Mouse (Mus musculus) hindbrain, embryonic 16.5 days (tissue): ENCODE results near the gene Spns3. TPM values are rescaled to one million over a fixed set of nuclear protein-coding genes. Genes with fewer than 3 reads are reported as not detected.

Experiments
- ATAC-seq: fragments of 200-750 bp; cut with Nextera tagmentation; 2 replicates; pipeline ENCODE4 v1.8.0; 2017; ENCODE audit warnings: moderate TSS enrichment, moderate library complexity
- H3K27ac ChIP-seq: fragments of 300-500 bp; sonication (generic); 2 replicates; pipeline ENCODE4 v1.5.1; 2014; ENCODE audit warnings: low read depth, mild to moderate bottlenecking, control low read depth, low read length, moderate library complexity
- H3K27me3 ChIP-seq: fragments of 300-500 bp; sonication (generic); replicated peaks from 2 replicates; pipeline ENCODE4 v1.6.1; 2014; ENCODE audit warnings: low read length; ENCODE audit not compliant: control insufficient read depth, insufficient read depth
- H3K36me3 ChIP-seq: fragments of 300-500 bp; sonication (generic); 2 replicates; pipeline ENCODE4 v1.6.1; 2014; ENCODE audit warnings: mild to moderate bottlenecking, low read length, moderate library complexity, mixed read lengths; ENCODE audit not compliant: control insufficient read depth, insufficient read depth
- H3K4me1 ChIP-seq: fragments of 300-500 bp; sonication (generic); 2 replicates; pipeline ENCODE4 v1.6.1; 2014; ENCODE audit warnings: low read depth, low read length; ENCODE audit not compliant: control insufficient read depth, insufficient read depth
- H3K4me2 ChIP-seq: fragments of 300-500 bp; sonication (generic); 2 replicates; pipeline ENCODE4 v1.6.1; 2014; ENCODE audit warnings: mild to moderate bottlenecking, low read length, control low read depth, moderate library complexity
- H3K4me3 ChIP-seq: fragments of 300-500 bp; sonication (generic); 2 replicates; pipeline ENCODE4 v1.5.1; 2014; ENCODE audit warnings: mild to moderate bottlenecking, low read length, control low read depth, moderate library complexity
- H3K9ac ChIP-seq: fragments of 300-500 bp; sonication (generic); 2 replicates; pipeline ENCODE4 v1.6.1; 2014; ENCODE audit warnings: low read depth, mild to moderate bottlenecking, control low read depth, low read length, moderate library complexity
- H3K9me3 ChIP-seq: fragments of 300-500 bp; sonication (generic); 2 replicates; pipeline ENCODE4 v1.6.1; 2014; ENCODE audit warnings: mild to moderate bottlenecking, low read length, moderate library complexity; ENCODE audit not compliant: control insufficient read depth
- WGBS: fragments of 180-500 bp; shearing (Covaris S2); extraction: QIAGEN DNeasy Blood & Tissue Kit; methylation state at CpG from one replicate; pipeline ENCODE4 v1.1.7; 2014; 5-methylcytosine and 5-hydroxymethylcytosine counted together
- polyA plus RNA-seq: library from polyadenylated mRNA; unstranded; fragments of >200 nt; fragmentation: Nextera tagmentation; extraction: Ambion mirVana; gene quantifications from 2 replicates; pipeline ENCODE4 v1.2.1, GENCODE M21; 2015

Spns3 gene
- polyA plus RNA-seq, 1 experiment from 2014 or later, result not detected

GRCm38 (mm10) chr11:72475408-72475807 is 74.9 kb downstream of the Spns3 start:
- Histone ChIP-seq H3K4me3 (no peak overlapping the region), H3K36me3 (0 out of 2 replicates have a peak, but pooled peaks cover 6% of the 10 kb centered on the region), H3K27ac (no peak overlapping the region), H3K9me3 (no peaks in the 10 kb centered on the region), H3K4me2 (no peak overlapping the region), H3K4me1 (peaks cover 7% of the 10 kb centered on the region), H3K9ac (no peak overlapping the region), H3K27me3 (no peaks in the 10 kb centered on the region)
- WGBS, result 65% methylated on average over 7 of the region's 7 CpGs
- ATAC-seq, result no peak

DNA sequence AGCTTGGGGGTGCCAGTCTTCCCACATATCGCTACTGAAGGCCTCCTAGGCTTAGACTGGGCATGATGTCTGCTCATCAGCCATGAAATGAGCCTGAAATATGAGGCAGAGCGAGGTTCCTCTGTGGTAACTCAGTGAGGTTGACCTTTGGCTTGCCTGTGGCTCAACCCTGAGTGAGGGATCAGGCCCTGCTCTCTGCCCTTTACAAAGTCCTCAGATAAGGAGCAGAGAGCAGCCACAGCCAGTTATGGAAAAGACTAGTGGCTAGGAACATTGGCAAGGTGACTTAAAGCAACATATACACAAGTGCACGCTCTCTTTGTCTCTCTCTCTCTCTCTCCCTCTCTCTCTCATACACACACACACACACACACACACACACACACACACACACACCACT is 75.4 kb downstream of the Spns3 start:
- H3K9ac ChIP-seq, result no peak overlapping the region
- H3K4me1 ChIP-seq, result peaks cover 7% of the 10 kb centered on the region
- no peak for ATAC-seq
- H3K27ac ChIP-seq, result no peak overlapping the region
- WGBS, result 81% methylated on average over 3 of the region's 3 CpGs
- H3K36me3 ChIP-seq, result peaks cover 6% of the 10 kb centered on the region; the same call in 1 of the 2 replicates
- H3K4me3 ChIP-seq, result no peak overlapping the region
- H3K9me3 ChIP-seq, result no peaks in the 10 kb centered on the region
- H3K27me3 ChIP-seq, result no peaks in the 10 kb centered on the region
- no peak overlapping the region for H3K4me2 ChIP-seq

DNA sequence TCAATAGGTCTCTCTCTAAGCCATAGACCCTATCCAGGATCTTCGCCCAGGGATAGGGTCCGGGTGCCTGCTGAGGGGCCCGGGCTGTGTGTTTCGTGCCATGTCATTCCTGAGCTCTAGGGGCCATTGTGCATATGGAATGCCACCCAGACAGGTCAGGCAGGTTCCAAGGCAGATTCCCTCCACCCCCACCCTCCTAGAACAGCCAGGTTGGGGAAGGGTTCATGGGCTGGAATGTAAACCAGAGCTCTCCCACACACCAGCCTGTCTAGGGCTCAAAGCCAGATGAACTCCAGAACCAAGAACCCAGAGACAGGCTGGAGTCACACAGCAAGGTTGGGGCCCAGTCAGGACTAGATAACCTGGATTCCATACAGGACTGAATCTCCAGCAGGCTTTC is 76.8 kb downstream of the Spns3 start:
- Histone ChIP-seq H3K9ac (no peak overlapping the region), H3K36me3 (peaks cover 6% of the 10 kb centered on the region; the same call in 1 of the 2 replicates), H3K4me3 (no peak overlapping the region), H3K27me3 (no peaks in the 10 kb centered on the region), H3K27ac (no peak overlapping the region), H3K9me3 (no peaks in the 10 kb centered on the region), H3K4me1 (peaks cover 17% of the 10 kb centered on the region), H3K4me2 (no peak overlapping the region)
- WGBS, result 93% methylated on average over 4 of the region's 4 CpGs
- no peak for ATAC-seq

DNA sequence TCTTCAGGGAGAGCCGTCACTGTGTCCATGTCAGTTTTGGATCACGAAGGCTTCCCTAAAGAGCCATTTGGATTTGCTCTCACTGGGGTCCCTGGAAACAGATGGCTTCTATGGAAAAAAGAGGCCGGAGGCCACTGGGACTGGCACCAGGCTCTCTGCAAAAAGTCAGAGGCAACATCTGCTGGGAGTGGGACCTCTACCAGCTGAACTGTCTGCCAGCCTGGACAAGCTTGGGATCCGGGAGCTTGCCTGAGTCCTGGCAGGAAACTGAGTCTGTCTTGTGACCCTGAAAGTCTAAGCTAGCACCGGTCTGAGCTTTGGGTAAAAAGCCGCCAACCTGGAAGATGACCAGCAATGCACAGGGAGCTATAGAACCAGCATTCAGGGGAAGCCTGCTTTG is 78.9 kb downstream of the Spns3 start:
- Histone ChIP-seq H3K27ac (peak overlapping the region; percentile 5; the same call in 1 of the 2 replicates), H3K4me1 (peaks cover 14% of the 10 kb centered on the region)

DNA sequence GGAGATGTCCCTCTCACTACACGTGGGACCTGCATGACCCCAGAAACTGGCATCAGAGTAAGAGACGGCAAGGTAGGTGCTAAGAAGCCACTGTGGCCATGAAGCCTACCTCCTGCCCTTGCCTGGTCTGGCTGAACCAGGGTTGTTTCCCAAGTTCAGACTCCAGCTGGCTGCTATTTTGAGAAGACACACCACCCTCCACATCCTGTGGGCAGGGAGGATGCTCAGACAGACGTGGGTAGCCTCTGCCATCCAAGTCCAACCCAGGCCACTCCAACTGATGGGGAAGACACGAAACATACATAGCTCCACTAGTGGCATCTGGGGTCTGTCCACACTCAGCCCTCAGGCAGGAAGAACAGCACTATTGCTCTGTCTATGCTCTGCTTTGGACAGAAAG is 80.3 kb downstream of the Spns3 start:
- peaks cover 17% of the 10 kb centered on the region for H3K4me1 ChIP-seq
- no peak overlapping the region for H3K9ac ChIP-seq
- no peaks in the 10 kb centered on the region for H3K27me3 ChIP-seq
- no peak overlapping the region; the same call in 1 of the 2 replicates for H3K27ac ChIP-seq
- no peak for ATAC-seq
- WGBS, result 76% methylated on average over 4 of the region's 4 CpGs
- H3K4me2 ChIP-seq, result no peak overlapping the region
- no peaks in the 10 kb centered on the region for H3K9me3 ChIP-seq
- H3K36me3 ChIP-seq, result peaks cover 6% of the 10 kb centered on the region; the same call in 1 of the 2 replicates
- H3K4me3 ChIP-seq, result no peak overlapping the region

More for the DNA sequence above, 78.9 kb downstream of the Spns3 start:
- Histone ChIP-seq H3K27me3 (no peaks in the 10 kb centered on the region), H3K4me3 (no peak overlapping the region), H3K9ac (no peak overlapping the region), H3K9me3 (no peaks in the 10 kb centered on the region), H3K4me2 (no peak overlapping the region), H3K36me3 (peaks cover 6% of the 10 kb centered on the region; the same call in 1 of the 2 replicates)
- 62% methylated on average over 6 of the region's 6 CpGs for WGBS
- no peak for ATAC-seq

DNA sequence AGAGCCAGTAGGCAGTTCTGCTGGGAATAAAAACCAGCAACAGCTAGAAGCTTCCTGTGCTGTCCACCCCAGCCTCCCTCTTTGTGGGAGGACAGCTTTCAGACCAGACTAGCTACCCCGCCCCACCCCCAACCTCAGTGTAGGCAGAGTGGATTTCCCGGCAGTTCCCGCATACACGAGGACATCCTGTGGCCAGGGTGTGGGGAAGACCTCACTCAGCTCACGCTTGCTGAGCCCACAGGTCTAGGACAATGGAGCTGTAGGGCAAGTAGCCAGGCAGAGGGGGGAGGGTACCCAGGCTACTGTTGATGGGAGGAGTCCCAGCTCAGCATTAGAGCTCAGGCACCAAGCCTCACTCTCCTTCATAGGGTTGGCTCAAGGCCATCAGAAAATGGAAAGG is 81.1 kb downstream of the Spns3 start:
- H3K9ac ChIP-seq, result no peak overlapping the region
- H3K27ac ChIP-seq, result peak overlapping the region; percentile 55
- no peaks in the 10 kb centered on the region for H3K27me3 ChIP-seq
- peaks cover 6% of the 10 kb centered on the region; the same call in 1 of the 2 replicates for H3K36me3 ChIP-seq
- WGBS, result 32% methylated on average over 5 of the region's 5 CpGs
- no peaks in the 10 kb centered on the region for H3K9me3 ChIP-seq
- H3K4me3 ChIP-seq, result no peak overlapping the region
- H3K4me2 ChIP-seq, result no peak overlapping the region
- H3K4me1 ChIP-seq, result peaks cover 17% of the 10 kb centered on the region
- ATAC-seq, result peak; percentile 38

DNA sequence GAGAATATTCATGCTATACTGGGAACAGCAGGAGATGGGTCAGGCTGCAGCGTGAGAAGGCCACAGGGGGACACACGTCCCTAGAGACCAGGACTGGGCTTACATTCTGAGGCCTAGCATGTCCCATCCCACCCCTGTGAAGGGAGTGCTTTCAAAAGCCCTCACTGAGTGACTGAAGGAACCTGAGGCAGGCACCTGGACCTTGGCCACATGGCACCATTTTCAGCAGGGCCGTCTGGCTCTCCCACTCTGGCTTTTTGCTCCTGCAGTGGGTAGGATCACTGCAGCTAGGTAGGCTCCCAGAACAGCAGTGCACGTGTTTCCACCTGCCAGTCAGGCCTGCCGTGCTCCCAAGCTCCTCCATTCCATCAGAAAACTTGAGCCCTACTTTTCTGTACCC is 81.8 kb downstream of the Spns3 start:
- Histone ChIP-seq H3K36me3 (peaks cover 5% of the 10 kb centered on the region; the same call in 1 of the 2 replicates), H3K4me2 (no peak overlapping the region), H3K27me3 (no peaks in the 10 kb centered on the region), H3K27ac (peak overlapping the region; percentile 55; the same call in 1 of the 2 replicates), H3K9ac (no peak overlapping the region), H3K4me1 (peaks cover 17% of the 10 kb centered on the region), H3K4me3 (no peak overlapping the region), H3K9me3 (no peaks in the 10 kb centered on the region)
- 67% methylated on average over 5 of the region's 5 CpGs for WGBS
- no peak for ATAC-seq

DNA sequence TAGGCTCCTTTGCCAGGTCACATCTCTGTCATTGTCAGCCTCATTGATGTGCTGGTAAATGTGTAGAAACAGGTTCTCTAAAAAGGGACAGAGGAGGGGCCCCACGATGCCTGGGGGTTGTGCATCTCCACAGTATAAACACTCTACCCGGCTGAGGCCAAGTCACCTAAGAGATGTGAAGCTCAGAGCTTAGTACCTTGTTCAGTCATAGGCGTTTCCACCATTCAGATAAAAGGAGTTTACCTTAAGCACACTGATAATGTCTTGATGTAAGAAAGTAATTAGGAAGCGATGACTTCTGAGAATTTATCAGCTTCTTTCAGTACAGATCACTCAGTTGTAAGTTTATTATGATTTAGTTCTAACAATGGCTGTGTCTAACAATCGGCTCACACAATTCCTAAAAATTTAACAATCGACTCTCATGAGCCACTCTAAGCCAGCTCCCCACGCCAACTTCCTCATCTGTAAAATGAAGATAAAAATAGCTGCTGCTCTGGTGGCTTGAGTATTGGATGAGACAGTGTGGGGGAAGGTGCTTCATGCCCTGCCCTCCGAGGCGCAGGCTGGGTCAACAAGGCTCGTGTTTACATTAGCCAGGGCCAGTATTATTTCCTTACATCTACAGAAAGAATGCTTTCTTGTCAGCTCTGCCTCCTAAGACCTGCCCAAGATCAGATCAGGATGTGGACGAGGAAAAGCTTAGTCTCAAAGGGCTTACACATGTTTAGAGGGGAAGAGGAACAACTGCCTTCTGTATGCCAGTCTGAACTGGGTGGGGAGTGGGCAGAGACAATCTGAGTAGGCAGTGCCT is 83.4 kb downstream of the Spns3 start:
- no peak overlapping the region for H3K4me3 ChIP-seq
- H3K4me1 ChIP-seq, result peaks cover 17% of the 10 kb centered on the region
- no peak overlapping the region; the same call in 1 of the 2 replicates for H3K27ac ChIP-seq
- H3K9ac ChIP-seq, result no peak overlapping the region
- no peaks in the 10 kb centered on the region for H3K27me3 ChIP-seq
- H3K36me3 ChIP-seq, result peaks cover 5% of the 10 kb centered on the region; the same call in 1 of the 2 replicates
- ATAC-seq, result no peak
- no peak overlapping the region for H3K4me2 ChIP-seq
- H3K9me3 ChIP-seq, result no peaks in the 10 kb centered on the region
- 66% methylated on average over 11 of the region's 11 CpGs for WGBS

- no peak overlapping the region; the same call in 1 of the 2 replicates for H3K9ac ChIP-seq
- peaks cover 17% of the 10 kb centered on the region for H3K4me1 ChIP-seq
- H3K27me3 ChIP-seq, result no peaks in the 10 kb centered on the region
- H3K4me3 ChIP-seq, result no peak overlapping the region
- H3K9me3 ChIP-seq, result no peaks in the 10 kb centered on the region
- H3K27ac ChIP-seq, result 0 out of 2 replicates have a peak overlapping the region, but pooled peaks have one; percentile 35
- ATAC-seq, result no peak
- WGBS, result 60% methylated on average over 11 of the region's 11 CpGs
- no peak overlapping the region for H3K4me2 ChIP-seq
- peaks cover 5% of the 10 kb centered on the region; the same call in 1 of the 2 replicates for H3K36me3 ChIP-seq
Measured at GRCm38 (mm10) chr11:72465978-72466693, 84.2 kb downstream of the Spns3 start.
